Mouse (Mus musculus) left cerebral cortex, adult 2 months (tissue): ENCODE data around the gene Cntnap1. TPM values are rescaled to one million over a fixed set of nuclear protein-coding genes. Genes with fewer than 3 reads are reported as not detected.

Experiments used
- DNase-seq, 2 experiments: peaks; one replicate each; pipeline ENCODE4 v3.0.0; 2021 to 2022; ENCODE audit warnings: low spot score in 2 of 2, mixed read lengths in 1 of 2; ENCODE audit errors: extremely low spot score in 1 of 2
- H3K27ac ChIP-seq: fragments of 200-600 bp; 2 replicates; pipeline ENCODE4 v1.8.1; 2022
- H3K4me3 ChIP-seq: fragments of 200-600 bp; 2 replicates; pipeline ENCODE4 v1.8.1; 2022
- CTCF ChIP-seq: fragments of 200-600 bp; IDR thresholded peaks from 2 replicates; pipeline ENCODE4 v1.8.1; 2022; ENCODE audit warnings: antibody characterized with exemption, mild to moderate bottlenecking, moderate library complexity
- intact Hi-C: fragments of 180-260 bp; cut with DNase I; formaldehyde crosslinking; loops from one replicate; pipeline ENCODE4 v1.15.1; 2025
- total RNA-seq, 2 experiments: library from RNA; stranded (reverse); gene quantifications; 2 replicates each; pipeline ENCODE4 v1.2.3; 2021

Gene Cntnap1
- total RNA-seq, 2 experiments from 2014 or later = 171 to 182 TPM

DNA sequence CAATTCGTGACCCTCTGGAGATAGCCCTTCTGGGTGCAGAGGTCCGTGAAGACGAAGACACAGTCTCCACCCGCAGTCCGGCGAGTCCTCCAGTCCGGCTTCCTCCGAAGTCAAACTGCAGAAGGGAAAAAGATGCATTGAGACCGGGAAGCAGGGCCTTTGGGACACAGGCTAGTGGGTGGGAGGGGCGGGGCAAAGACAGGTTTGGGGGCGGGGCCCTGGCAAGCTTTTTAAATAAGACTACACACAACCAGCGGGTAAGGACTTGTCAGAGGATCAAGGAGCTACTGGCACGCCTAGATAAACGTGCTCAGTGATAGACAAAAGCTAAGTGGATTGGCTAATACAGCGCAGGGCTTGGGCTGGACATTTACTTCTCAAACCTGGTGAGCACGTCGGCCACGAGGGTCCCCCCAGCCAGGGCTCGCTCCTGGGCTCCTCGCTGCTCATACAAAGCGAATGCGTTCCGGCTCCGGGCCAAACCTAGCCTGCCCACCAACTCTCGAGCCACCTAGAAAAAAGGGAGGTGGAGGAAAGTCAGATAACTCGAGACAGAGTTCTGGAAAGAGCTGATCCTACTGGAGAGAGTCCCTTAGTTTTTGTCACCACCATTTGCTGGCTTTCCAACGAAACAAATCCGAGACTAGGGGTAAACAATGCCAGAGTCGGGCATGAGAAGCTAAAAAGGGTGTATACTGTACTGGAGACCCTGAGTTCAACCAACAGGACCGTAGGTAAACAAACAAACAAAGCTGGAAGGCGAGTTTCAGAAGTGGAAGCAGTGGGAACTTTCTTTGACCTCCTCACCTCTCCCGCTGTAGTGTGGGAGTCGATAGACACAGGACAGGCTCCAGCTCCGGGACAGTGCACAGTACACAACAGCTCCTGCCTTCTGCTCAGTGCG is 5.4 kb upstream of the Cntnap1 start:
- Histone ChIP-seq H3K27ac (no peak overlapping the region), H3K4me3 (no peak overlapping the region)
- DNase-seq = no peak
- intact Hi-C loops = no loop called here
- no peak for TF ChIP-seq CTCF

DNA sequence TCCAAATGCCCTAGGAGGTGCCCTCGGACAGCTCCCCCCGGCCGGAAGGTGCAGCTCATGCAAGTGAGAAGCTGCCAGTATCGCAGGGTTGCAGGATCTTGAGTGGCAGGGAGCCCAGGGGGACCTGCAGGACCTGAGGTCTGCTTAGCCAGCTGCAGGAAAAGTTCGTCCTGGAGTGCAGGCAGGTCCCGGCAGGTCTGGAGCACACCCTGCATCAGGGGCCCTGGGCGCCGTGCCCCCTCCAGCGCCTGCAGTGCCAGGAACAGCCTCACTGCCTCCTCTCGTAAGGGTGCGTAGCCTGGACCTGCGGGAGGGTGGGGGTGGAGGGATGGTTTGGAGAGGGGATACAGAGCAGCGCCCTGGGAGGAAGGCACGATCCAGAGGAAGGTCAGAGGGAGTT is 4.0 kb upstream of the Cntnap1 start:
- no peak for TF ChIP-seq CTCF
- DNase-seq = no peak
- intact Hi-C loops = no loop called here
- Histone ChIP-seq H3K4me3 (no peak overlapping the region), H3K27ac (no peak overlapping the region)

DNA sequence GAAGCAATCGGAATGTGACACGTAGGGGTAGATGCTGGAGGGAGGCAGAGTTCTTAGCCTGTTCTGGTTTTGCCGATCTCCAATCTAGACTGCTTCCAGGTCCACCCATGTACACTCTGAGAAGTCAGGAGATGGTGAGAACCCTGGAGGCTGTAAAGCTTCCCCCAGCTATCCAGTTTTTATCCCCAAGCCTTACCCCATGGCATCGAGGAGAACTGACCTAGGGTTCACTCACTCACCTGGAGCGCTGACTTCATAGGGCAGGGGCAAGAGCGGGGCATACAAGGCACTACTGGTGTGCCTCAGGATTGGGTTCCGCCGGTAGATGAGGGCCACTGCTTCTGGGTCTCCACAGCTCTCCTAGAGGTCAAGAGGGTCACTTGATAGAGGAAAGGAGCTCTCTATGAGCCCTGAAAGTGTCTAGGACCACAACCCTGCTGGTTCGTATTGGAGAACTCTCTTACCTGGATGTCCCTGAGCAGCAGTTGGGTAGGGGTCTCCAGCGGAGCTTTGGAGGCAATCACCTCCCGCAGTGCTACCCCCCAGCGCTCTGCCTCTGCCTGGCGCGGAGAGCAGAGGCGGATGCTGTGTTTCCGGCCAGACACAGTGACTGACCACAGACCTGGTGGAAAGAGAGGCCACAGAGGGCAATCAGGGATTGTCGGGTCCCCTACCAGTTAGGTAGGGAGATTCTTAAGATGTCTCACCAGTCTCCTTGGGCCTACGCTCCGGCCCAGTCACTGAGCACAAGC is 2.9 kb upstream of the Cntnap1 start:
- DNase-seq = no peak
- TF ChIP-seq CTCF = no peak
- Histone ChIP-seq H3K27ac (no peak overlapping the region), H3K4me3 (no peak overlapping the region)
- intact Hi-C loops = no loop called here

DNA sequence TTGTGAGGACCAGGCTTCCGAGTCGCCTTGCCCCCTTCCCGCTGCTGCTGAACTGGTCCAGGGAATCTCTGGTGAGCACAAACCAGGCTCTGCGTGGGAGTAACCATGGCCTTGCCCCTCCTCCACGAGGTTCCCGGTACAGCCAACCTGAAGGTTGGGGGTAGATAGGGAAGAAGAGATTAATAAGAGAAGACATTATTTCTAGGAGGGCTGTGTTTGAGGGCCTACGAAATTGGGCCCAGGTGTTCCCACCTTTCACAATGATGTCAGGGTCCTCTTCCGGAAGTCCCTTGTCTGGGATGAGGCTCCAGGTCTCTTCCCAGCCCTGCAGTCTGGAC is 2.4 kb upstream of the Cntnap1 start:
- intact Hi-C loops = no loop called here
- H3K27ac ChIP-seq = no peak overlapping the region
- DNase-seq = no peak
- TF ChIP-seq CTCF = no peak
- H3K4me3 ChIP-seq = no peak overlapping the region

DNA sequence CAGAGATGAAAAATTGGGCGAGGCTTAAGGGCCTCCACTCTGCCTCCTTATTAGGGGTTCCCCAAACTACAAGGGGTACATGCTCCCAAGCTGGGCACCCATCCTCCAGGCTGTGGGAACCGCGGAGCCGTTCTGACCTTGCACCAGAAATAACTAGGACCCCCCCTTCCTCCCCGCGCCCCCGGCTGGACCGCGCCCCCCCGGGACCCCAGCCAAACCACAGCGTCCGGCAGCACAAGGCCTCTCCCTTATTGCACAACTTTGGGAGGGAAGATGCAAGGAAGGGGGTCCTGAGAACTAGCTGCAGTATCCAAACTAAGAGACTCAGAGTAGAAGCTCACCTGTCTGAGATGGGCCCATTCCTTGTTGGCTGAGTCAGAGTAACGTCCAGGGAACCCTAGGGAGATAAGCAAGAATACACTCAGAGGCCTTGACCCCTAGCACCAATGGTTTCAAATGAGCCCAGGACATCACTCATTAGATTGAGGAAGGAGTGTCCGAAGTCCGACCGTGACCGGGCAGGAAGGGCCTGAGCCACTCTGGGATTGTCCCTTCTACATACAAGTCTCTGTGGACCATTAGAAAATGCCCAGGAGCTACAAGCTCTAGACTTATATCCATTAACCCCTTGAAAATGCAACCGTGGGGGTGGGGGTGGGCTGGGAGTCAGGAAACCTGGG is 1.9 kb upstream of the Cntnap1 start:
- intact Hi-C loops = no loop called here
- no peak for TF ChIP-seq CTCF
- Histone ChIP-seq H3K27ac (no peak overlapping the region), H3K4me3 (no peak overlapping the region)
- no peak for DNase-seq

DNA sequence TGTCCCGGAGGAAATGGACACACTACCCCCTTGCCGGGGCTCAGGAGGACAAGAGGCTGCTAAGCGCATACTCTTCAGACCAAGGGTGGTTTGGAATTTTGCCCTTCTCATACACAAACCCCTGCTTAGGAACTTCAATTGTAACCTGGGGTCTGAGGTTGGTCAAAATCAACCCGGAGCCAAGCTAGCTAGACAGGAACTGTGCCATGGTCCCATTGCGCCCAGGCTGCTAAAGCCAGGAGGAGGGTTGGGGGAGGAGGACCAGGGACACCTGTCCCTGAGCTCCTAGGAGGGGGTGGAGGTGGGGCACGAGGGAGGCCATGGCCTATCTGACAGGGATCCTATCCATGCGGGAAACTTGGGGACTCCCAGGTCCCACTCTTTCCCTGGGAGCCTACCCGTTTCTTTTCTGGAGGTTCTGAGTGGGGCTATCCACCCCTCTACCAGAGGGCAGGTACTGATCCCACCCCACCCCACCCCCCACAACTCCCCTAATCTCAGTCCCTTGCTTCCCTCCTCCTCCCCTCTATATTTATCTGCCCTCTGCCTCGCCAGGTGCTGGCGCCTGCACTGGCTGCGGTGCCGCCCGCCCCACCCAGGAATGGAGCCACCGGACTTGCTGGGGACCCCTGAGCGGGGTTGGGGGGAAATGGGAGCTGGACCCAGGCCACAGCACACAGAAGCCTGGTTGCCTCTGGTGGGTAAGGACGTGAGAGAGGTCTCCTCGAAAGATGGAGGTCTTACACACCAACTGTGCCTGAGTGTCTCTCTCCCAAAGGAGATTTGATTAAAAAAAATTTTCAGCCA is 819 bp upstream of the Cntnap1 start:
- TF ChIP-seq CTCF = no peak
- DNase-seq = no peak
- intact Hi-C loops = loop anchor here (10.0 kb wide), 1 partner anchor 165 kb away; the partner anchor contains the start of gene Atp6v0a1
- Histone ChIP-seq H3K27ac (peak overlapping the region; percentile 87; the same call in 1 of the 2 replicates), H3K4me3 (peak overlapping the region; percentile 94)

DNA sequence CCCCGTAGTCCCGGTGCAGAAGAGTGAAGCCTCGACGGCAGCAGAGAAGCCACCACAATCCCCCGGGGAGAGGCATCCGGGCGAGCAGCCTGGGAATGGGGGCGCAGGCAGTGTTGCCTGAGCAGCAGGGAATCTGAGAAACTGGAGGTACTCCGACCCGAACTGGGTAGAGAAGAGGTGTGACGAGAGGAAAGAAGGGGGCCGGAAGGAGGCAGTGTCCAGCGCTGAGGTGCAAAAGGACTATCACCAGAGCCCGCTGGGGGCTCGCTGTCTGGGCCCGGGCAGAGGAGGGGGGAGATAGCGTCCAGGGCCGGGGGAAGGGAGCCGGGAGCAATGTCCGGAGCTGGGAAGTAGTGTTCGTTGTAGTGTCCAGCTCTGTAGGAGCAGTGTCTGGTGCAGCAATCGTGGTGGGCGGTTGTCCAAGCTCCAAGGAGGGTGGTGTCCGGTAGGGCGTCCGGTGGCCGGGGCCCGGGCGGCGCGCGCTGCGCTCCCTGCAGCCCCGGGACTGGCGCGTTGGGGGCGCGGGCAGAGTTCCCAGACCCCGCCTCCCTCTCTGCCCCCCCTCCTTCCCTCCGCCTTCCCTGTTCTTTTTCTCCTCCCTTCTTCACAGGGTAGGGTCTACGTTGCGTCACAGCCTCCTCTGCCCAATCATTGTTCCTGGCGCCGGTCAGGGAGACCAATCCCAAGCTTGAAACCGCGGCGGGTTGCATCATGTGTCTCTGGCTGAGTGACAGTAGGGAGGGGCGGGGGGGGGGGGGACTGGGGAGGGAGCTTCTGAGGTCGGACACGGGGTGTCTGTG is 688 bp downstream of the Cntnap1 start, which contains the start of gene Plekhh3:
Gene Plekhh3, minus strand, starts transcription at position 541 of the 800 bp plus-strand sequence.
- TF ChIP-seq CTCF = no peak; the same call in 1 of the 2 replicates
- intact Hi-C loops = loop anchor here (1.0 to 10.0 kb wide), 2 partner anchors 51 to 166 kb away; partner anchors contain the start of gene Atp6v0a1
- DNase-seq = peak; percentile 91 to 95
- Histone ChIP-seq H3K27ac (peak within 1 kb of the TSS; percentile 92), H3K4me3 (peak within 1 kb of the TSS; percentile 94)

DNA sequence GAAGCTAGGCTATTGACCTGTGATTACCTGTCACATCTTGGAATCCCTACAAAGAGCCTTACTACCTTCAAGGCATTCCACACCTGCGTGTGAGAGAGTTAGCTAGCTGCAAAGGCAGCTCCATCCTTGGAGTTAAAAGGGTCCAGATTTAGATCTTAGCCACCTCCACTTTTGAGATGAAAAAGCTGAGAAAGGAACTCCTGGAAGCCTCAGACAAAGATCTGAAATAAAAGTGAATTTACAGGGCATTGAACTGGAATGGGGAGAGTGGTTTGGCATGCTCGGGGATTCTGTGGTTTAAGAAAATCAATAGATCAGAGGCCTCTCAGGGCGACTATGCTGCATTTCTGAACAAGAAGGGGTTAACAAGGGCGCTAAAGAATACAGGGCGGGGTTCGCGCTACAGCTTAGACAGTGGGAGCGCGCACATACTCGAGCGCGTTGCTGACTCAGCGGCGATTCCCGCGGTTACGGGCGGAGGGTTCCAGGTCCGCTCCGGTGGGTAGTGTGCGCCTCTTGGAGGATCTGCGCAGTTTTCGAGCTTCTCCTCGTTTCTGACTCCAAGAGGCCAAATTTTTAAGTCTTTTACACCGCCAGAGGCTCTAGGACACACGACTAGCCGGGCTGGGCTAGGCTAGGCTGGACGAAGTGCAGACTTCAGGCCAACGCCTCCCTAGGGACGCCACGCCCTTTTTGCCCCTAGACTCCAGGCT is 1.6 kb downstream of the Cntnap1 start:
- intact Hi-C loops = loop anchor here (1.0 to 10.0 kb wide), 2 partner anchors 52 to 167 kb away; partner anchors contain the start of gene Atp6v0a1
- TF ChIP-seq CTCF = no peak
- H3K4me3 ChIP-seq = peak overlapping the region; percentile 56
- peak; percentile 67 to 74 for DNase-seq
- peak overlapping the region; percentile 92 for H3K27ac ChIP-seq

DNA sequence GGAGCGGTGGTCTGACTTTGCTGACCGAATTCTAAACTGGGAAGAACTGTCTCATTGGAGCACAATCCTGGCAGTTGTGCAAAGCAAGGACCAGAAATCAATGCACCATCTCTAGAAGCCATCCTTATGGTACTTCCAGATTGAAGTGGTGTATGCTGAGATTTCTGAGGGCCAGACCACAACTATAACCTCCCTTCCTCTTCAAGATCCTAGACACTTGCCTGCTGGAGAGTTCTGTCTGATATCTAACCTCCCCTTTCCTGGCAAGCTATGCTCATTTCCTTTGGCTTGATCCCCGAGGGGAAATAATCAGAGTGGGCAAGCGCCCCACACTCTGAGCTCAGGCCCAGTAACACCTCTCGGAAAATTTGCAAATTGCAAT is 2.1 kb downstream of the Cntnap1 start:
- TF ChIP-seq CTCF = no peak
- Histone ChIP-seq H3K4me3 (peak overlapping the region; percentile 56), H3K27ac (peak overlapping the region; percentile 92)
- intact Hi-C loops = loop anchor here (10.0 kb wide), 1 partner anchor 168 kb away; the partner anchor contains the start of gene Atp6v0a1
- no peak for DNase-seq
